Mouse (Mus musculus) cortical plate, adult 2 months (tissue): ENCODE data around the gene Tomm7. TPM values are rescaled to one million over a fixed set of nuclear protein-coding genes. Genes with fewer than 3 reads are reported as not detected.
"Not testable (repeated sequence)": the region's sequence is repeated elsewhere in the genome, so short reads cannot be mapped to it uniquely, and the experiment has no call there.

Experiments
- H3K27ac ChIP-seq: fragments of 200-500 bp; 2 replicates; pipeline ENCODE4 v1.5.1; 2012; ENCODE audit warnings: low read length, control low read depth, inconsistent platforms; ENCODE audit not compliant: insufficient read depth
- H3K4me1 ChIP-seq: fragments of 200-500 bp; 2 replicates; pipeline ENCODE4 v1.6.1; 2011; ENCODE audit warnings: low read length; ENCODE audit not compliant: control insufficient read depth, insufficient read depth
- H3K4me3 ChIP-seq: fragments of 200-500 bp; 2 replicates; pipeline ENCODE4 v1.5.1; 2011; ENCODE audit warnings: mild to moderate bottlenecking, low read length, control low read depth; ENCODE audit not compliant: insufficient read depth
- CTCF ChIP-seq: fragments of 200-500 bp; IDR thresholded peaks from 2 replicates; pipeline ENCODE4 v1.5.1; 2011; ENCODE audit warnings: mild to moderate bottlenecking, control low read depth, low read length; ENCODE audit not compliant: insufficient read depth; ENCODE audit errors: extremely low read depth
- POLR2A ChIP-seq: fragments of 200-500 bp; IDR thresholded peaks from 2 replicates; pipeline ENCODE4 v1.6.1; 2011; ENCODE audit warnings: mild to moderate bottlenecking, low read length, control low read depth; ENCODE audit not compliant: insufficient read depth; ENCODE audit errors: extremely low read depth
- polyA plus RNA-seq: library from polyadenylated mRNA; depleted of rRNA; stranded (reverse); fragments of >200 nt; gene quantifications from 2 replicates; pipeline ENCODE4 v1.2.3, GENCODE M21; 2012; rRNA removed

Gene Tomm7
- 90.6 and 97.2 TPM in 2 replicates for polyA plus RNA-seq

DNA sequence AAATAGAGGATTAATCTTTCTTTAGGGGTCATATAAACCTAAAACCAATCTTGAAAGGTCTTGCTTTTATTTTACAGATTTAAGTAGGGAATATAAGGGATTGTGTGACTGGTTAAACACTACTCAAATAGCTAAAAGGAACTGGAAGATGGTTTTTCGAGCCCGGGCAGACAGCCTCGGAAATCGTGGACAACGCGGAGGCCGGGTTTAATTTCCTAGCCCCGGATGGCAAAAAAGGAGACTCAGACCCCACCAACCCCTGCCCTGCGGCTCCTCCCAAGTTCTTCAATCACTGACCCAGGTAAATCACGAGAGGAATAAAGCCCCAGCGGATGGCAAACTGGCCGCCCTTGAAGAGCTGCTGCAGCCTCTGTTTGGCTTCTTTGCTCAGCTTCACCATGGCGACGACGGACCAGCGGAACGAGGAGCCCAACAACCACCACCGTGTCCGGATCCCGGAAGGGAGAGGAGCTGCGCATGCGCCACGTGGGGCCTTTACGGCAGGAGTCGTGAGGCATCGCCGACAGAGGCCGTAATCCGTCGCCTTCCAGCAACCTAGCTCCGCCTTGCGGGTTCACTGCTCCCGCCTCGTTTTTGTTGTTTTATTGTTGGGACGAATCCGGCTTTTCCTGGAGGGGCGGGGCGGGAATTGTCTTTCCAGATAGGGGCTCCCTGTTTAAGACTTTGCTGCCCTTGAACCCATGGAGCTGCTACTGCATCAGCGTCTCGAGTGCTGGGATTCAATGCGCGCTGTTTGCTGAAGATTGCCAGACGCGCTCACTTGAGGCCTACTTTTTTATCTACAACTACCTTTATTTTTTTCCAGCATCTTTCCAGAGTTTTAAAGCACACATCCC lies at the start of gene Tomm7:
Gene Tomm7, minus strand, starts transcription at position 488 of the 857 bp plus-strand sequence.
- TF ChIP-seq CTCF (no peak), POLR2A (peak; percentile 94)
- peak within 1 kb of the TSS; percentile 24; the same call in 1 of the 2 replicates for H3K27ac ChIP-seq
- H3K4me3 ChIP-seq, result peak within 1 kb of the TSS; percentile 57
- H3K4me1 ChIP-seq, result peaks cover 3% of the 10 kb centered on the region; the same call in 1 of the 2 replicates

DNA sequence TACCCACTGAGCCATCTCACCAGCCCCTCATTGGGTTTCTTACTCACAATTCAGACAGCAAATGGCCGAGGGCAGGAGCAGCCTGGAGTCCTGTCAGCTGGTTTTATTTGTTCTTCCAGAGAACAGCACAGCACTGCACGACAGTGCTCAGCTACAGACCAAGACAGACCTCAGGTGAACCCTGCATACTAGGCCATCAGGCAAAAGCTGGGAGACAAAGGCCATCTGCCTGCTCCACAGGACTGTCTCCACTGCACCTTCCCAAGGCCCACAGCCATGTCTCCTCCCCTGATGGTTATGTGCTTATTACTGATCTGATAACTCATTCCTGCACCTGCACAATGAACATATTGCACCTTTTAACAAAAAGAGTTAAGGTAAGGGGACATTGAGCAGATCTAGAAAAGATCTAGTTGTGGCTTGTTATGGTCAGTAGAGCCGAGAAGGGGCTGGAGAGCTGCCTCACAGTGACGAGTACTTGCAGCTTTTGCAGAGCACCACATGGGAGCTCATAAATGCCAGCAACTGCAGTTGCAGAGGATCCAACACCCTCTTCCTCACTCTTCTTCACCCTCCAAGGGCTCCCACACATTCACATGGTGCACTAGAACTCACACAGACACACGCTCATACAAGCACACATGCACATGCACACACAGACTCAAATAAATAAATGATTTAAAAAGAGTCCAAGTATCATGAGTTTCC lies 49.3 kb upstream of the Tomm7 start:
- TF ChIP-seq POLR2A, result no peak
- no peak for TF ChIP-seq CTCF
- Histone ChIP-seq H3K27ac (no peak overlapping the region), H3K4me1 (no peaks in the 10 kb centered on the region), H3K4me3 (no peak overlapping the region)

DNA sequence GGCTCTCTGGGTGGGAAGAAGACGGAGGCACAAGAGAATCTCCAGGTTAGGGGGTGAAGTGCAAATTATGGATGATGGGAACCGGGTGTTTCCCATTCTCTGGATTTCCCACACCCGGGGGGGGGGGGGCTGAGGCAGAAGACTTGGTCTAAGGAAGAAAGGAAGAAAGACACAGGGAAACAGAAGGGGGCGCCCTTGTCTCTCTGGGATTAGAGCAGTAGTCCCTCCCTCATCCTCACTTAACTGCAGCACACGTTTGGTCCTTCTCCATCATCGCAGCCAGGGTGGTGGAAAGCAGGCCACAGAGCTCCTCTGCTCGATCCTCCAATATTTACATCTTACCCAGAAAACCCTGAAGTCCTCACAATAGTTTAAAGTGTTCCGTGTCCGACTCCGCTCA lies 46.8 kb upstream of the Tomm7 start:
- Histone ChIP-seq H3K27ac (no peak overlapping the region), H3K4me1 (no peaks in the 10 kb centered on the region), H3K4me3 (no peak overlapping the region)
- TF ChIP-seq CTCF (peak; percentile 46; the same call in 1 of the 2 replicates), POLR2A (no peak)

DNA sequence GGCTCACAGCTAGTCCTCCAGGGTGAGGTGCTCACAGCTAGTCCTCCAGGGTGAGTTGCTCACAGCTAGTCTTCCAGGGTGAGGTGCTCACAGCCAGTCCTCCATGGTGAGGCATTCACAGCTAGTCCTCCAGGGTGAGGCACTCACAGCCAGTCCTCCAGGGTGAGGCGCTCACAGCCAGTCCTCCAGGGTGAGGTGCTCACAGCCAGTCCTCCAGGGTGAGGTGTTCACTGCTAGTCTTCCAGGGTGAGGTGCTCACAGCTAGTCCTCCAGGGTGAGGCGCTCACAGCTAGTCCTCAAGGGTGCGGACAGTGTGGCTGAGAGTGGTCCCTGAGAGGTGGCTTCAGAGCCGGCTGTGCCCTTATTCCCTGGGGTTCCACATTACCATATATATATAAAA lies 45.5 kb upstream of the Tomm7 start:
- Histone ChIP-seq H3K4me1 (no peaks in the 10 kb centered on the region), H3K4me3 (no peak overlapping the region), H3K27ac (no peak overlapping the region)
- no peak for TF ChIP-seq CTCF
- no peak for TF ChIP-seq POLR2A

DNA sequence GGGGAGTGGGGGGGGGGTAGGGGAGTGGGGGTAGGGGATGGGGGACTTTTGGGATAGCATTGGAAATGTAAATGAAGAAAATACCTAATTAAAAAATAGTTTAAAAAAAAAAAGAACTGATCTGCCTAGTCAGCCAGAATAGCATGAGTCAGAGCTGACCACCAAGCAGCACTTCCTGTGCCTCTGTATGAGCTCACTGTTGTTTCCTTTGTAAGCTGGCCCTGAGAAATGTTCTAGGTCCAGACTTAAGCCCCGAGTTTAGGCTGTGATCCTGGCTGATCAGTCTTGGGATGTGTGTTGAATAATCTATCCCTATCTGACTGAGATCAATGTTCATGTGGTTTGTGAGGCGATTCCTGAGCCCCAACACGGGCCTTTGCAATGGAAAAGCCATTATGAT lies 43.1 kb upstream of the Tomm7 start:
- Histone ChIP-seq H3K27ac (no peak overlapping the region), H3K4me3 (no peak overlapping the region), H3K4me1 (no peaks in the 10 kb centered on the region)
- no peak for TF ChIP-seq CTCF
- TF ChIP-seq POLR2A, result no peak

DNA sequence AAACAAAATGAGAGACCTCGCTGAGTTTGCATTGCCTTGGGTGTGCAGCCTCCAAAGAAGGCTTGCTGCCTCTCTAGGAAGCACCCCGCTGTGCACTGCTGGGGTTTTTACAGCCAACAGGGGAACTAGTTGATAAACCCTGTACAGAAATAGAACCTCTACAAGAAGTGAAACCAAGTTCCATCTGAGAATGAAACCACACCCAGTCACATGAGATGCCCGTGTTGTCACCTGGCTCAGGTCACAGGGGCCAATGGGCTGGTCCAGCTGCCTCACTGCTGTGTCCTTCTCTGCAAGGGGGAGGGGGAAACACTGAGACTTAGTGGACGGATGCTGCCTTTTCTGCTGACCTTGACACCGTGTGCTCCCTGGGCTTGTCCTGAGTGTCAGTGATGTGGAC lies 30.5 kb upstream of the Tomm7 start:
- TF ChIP-seq CTCF (no peak), POLR2A (no peak)
- no peaks in the 10 kb centered on the region for H3K4me1 ChIP-seq
- H3K27ac ChIP-seq, result no peak overlapping the region
- H3K4me3 ChIP-seq, result no peak overlapping the region

DNA sequence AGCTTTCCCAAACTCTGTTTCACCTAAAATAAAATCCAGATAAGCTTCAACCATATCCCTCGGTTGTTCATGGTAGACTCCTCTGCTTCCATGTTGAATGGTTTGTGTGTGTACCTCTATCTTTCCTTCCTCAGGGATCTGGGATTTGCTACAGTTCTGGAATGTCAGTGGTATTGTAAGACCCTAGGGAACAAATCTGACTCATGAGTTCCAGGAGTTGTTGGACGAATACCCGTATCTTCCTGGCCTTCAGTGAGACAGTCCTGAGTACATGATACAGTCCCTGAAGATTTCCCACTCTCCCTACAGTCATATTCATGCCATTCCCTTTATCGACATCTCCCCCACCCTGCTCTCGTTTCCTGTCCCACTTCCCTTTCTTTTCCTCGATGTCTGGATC lies 28.6 kb upstream of the Tomm7 start:
- Histone ChIP-seq H3K4me1 (no peaks in the 10 kb centered on the region), H3K27ac (no peak overlapping the region), H3K4me3 (no peak overlapping the region)
- TF ChIP-seq POLR2A (no peak), CTCF (no peak)

DNA sequence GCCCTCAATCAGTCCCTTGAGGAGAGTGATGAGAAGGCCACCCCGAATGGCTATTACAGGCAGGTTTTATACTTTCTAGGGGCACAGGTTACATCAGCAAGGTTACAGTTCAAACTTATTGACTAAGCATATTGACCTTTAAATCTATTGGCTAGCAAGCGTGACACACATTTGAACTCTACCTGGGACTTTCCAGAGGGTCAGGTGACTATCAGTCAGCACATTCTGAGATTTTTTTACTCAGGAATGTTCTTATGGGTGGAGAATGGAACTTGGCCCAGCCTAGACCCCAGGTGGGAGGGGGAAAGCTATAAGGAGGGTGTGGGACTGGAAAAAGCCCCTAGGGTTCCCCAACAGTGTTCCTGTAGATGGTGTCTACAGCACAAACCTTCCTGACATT lies 27.4 kb upstream of the Tomm7 start:
- H3K27ac ChIP-seq, H3K4me1 ChIP-seq, H3K4me3 ChIP-seq: not testable (repeated sequence)

DNA sequence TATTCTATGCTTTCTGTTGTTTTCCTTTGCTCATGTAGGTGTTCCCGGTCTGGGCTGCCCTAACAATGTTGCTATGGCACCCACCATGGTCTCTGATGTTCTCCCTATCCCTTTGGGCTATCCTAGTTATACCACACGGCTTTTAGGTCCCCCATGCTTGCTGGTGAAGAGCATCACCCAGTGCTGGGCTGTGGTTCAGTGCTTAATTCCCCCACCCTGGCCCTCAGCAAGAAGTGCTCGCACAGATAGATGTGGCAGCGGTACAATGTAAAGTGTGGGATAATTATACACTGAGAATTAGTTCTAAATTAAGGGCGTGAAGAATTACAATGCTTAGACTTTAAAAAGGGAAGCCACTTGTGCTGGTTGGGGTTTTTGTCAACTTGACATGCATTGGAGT lies 22.0 kb upstream of the Tomm7 start:
- no peak overlapping the region for H3K4me3 ChIP-seq
- TF ChIP-seq CTCF (no peak), POLR2A (no peak)
- no peaks in the 10 kb centered on the region for H3K4me1 ChIP-seq
- no peak overlapping the region for H3K27ac ChIP-seq

DNA sequence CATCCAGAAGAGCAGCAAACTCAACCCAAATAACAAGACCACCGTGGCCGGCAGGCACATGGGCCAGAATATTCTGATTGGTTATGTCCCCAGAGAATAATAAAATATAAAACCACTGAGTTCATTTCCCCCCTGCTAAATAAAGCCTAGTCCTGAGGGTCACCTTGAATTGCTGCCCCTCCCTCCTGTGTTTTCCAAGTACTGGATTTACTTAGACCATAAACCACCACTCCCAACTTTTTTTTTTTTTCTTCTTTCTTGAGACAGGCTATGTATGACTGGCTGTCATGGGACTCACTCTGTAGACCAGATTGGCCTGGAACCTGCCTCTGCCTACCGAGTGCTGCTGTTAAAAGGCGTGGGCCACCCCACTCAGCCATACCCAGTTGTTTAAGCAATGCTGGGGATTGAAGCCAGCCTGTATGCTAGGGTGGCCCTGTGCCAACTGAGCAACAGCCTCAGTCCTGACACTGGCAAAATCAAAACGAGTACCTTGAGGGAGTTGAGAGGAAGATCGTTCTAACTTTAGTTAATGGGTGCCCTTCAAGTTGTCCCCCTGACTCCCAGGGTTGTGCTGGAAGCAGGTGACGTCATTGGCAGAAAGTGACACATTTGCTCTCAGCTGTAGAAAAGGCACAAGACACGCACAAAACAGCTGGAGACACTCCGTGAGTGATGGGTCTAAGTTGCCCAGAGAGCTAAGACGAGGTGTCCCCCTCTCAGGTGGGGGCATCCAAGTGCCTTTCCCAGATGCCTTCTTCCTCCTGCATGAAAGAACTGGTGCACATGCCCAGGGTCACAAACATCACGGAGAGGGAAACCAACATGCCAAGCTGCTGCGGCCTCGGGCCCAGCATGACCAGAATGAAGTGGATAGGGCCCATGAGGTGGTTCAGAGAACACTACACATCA lies 20.3 kb upstream of the Tomm7 start:
- Histone ChIP-seq H3K27ac (no peak overlapping the region), H3K4me3 (no peak overlapping the region), H3K4me1 (no peaks in the 10 kb centered on the region)
- no peak for TF ChIP-seq CTCF
